Mouse (Mus musculus) right cerebral cortex, postnatal 36 days (tissue): ENCODE measurements around the gene Slc35a2.
"Not testable (repeated sequence)": the region's sequence is repeated elsewhere in the genome, so short reads cannot be mapped to it uniquely, and the experiment has no call there.

Source experiments
- DNase-seq, 2 experiments: peaks; one replicate each; pipeline ENCODE4 v3.0.0; 2022; ENCODE audit warnings: low spot score in 2 of 2, mixed read lengths in 1 of 2

Gene Slc35a2

DNA sequence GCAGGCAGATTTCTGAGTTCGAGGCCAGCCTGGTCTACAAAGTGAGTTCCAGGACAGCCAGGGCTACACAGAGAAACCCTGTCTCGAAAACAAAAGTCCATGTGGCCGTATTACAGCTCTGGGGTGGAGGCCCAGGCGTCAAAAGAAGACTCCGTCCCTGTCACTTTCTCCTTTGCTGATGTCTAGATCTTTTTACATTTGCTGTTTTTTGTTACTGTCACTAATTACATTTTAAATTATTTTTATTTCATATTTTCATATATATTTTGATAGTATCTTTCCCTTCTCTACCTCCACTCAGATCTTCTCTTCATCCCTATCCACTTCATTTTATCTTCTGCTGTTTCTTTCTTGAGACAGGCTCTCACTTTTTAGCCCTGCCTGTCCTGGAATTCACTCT, 23.9 kb downstream of the Slc35a2 start, which contains the start of gene Gm10491:
Gene Gm10491 (minus strand): TSS at position 101 of the 400 bp plus-strand sequence.
- no peak for DNase-seq

DNA sequence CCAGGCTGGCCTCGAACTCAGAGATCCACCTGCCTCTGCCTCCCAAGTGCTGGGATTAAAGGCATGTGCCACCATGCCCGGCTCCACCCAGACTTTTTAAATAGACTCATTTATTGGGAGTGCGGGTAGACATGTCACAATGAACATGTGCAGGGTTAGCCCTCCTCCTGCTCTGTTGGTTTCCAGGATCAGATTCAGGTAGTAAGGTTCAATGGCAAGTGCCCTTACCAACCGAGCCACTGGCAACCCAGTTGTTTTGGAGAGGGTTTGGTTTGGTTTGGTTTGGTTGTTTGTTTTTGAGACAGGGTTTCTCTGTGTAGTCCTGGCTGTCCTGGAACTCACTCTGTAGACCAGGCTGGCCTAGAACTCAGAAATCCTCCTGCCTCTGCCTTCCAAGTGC, 25.4 kb downstream of the Slc35a2 start, which contains the start of gene Gm10490:
Gene Gm10490 (plus strand): TSS at position 301 of the 400 bp plus-strand sequence.
- DNase-seq: not testable (repeated sequence)

DNA sequence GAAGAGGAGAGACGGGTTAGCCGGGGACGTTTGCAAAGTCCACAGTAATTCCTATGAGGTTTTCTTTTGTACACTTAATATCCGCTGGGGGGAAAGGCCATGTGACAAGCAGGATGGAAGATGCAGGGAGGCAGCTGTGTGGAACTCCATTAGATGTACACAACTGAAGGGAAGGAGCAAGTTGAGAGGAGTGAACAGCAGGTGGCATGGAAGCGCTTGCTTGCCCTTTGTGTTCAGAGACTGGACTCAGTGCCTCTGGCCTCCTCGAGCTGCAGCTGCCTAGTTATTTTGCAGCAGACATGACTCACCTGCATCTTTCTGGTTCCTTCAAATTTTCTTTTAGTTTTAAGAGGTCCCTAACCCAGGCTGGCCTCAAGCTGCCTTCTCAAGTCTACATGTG, 26.6 kb downstream of the Slc35a2 start:
- no peak for DNase-seq

DNA sequence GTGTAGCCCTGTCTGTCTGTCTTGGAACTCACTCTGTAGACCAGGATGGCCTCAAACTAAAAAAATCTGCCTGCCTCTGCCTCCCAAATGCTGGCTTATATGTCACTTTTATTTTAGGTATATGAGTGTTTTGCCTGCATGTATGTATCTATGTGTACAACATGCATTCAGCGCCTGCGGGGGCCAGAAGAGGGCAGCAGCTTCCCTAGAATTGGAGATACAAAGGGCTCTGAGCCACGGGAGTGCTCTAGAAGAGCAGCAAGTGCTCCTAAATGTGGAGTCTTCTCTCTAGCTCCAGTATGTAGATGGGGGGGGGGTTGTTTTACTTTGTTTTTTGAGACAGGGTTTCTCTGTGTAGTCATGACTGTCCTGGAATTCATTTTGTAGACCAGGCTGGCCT, 31.8 kb downstream of the Slc35a2 start:
- not testable (repeated sequence) for DNase-seq

DNA sequence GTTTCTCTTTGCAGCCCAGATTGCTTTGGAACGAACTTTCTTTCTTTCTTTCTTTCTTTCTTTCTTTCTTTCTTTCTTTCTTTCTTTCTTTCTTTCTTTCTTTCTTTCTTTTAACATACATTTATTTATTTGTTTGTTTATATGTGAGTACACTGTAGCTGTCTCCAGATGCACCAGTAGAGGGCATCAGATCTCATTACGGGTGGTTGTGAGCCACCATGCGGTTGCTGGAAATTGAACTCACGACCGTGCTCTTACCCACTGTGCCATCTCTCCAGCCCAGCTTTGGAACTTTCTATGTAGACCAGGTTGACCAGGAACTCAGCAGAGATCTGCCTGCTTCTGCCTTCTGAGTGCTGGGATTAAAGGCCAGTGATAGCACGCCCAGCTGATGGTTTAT, 34.1 kb downstream of the Slc35a2 start:
- DNase-seq: not testable (repeated sequence)

DNA sequence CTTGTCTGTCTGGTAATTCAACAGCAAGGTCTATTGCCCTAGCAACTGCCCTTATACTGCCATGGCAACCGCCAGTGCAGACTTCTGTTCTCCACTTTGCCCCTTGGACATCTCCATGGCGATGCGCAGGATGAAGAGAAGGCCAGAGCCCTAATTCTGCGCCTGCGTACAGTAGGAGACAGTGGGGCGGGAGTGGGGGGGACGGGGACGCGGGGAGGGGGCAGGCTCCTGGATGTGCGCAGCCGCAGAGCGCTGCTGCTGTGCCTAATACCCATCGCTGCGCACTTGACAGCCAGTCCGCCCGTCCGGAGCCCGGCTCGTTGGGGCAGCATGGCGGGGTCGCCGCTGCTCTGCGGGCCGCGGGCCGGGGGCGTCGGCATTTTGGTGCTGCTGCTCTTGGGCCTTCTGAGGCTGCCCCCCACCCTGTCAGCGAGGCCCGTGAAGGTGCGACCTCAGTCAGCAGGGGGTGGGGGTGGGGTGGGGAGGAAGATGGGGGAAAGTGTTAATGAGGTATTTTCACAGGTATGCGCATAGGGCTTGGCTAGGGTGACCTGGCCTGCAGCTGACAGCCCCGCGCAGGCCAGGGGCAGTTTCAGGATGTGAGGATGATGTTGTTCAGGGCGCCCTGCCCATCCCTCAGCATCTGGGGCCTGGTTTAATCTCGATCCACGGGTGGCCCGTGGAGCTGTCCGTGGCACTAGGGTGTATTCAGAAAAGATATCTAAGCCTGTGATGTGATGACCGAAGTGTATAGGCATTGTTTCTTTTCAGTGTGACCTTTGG, 36.0 kb downstream of the Slc35a2 start, which contains the start of gene Pcsk1n:
Gene Pcsk1n (plus strand): TSS at position 222 of the 783 bp plus-strand sequence.
- peak; percentile 41 to 48 for DNase-seq

DNA sequence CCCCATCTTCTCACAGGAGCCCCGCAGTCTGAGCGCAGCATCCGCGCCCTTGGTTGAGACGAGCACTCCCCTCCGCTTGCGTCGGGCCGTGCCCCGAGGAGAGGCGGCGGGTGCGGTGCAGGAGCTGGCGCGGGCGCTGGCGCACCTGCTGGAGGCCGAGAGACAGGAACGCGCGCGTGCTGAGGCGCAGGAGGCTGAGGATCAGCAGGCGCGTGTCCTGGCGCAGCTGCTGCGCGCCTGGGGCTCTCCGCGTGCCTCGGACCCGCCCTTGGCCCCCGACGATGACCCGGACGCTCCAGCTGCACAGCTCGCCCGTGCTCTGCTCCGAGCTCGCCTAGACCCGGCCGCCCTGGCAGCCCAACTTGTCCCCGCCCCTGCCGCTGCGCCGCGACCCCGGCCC, 38.2 kb downstream of the Slc35a2 start:
- no peak for DNase-seq

DNA sequence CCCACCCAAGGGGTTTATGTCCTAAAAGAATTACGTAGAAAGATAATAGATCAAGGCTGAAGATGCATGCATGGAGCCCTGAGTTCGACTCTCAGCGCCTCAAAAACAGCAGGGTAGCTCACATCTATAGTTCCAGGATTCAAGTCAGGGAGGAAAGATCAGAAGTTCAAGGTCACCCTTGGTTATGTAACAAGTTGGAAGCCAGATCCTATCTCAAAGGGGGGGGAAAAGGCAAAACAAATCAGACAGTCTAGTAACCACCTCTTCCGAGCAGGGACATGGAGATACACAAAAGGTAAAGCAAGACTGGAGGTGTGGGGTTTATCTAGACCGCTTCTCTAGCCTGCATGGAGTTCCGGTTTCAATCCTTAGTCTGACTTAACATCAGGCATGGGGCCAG, 42.4 kb downstream of the Slc35a2 start:
- no peak for DNase-seq

DNA sequence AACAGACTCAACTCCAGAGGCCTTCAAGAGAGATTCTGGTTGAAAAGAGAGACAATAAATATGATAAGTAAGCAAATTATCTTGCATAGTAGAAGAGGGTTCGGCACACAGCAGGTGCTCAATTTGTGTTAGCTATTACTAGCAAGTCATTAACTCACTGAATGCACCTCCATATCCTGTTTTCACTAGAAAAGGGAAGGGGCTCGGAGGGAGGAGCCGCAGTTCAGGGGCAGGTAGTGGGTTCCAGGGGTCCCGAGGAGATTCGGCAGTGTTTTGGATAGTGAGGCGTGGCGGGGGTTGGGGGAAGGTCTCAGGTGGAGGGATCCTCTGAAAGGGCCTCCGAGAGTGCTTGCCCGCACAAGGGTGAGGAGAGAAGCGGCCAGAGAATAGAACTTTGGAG, 43.3 kb downstream of the Slc35a2 start:
- DNase-seq: no peak

DNA sequence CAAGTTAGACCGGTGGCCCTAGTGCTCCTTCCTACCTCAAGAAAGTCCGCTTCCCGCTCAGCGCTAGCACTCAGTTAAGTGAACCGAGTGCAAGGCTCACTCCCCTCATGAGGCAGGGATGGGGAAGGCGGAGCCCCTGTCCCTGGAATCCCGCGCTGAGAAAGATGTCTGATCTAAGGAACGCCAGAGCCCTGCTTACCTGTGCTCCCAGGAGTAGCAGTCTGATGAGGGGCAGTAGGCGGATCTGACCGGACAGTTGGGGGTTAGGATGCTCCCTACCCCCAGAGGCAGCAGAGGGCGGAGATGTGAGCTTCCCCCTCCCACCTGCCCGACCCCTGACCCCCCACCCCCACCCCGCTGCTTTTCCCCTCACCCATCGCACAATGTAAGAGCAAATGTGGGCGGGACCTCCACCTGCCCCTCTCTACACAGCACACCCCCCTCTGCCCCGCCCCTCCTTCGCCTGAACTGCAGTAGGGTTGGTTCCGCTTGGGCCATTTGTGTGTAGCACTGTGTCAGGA, 44.5 kb downstream of the Slc35a2 start, which contains the start of gene Eras:
Gene Eras (minus strand): TSS at position 338 of the 521 bp plus-strand sequence.
- no peak for DNase-seq

DNA sequence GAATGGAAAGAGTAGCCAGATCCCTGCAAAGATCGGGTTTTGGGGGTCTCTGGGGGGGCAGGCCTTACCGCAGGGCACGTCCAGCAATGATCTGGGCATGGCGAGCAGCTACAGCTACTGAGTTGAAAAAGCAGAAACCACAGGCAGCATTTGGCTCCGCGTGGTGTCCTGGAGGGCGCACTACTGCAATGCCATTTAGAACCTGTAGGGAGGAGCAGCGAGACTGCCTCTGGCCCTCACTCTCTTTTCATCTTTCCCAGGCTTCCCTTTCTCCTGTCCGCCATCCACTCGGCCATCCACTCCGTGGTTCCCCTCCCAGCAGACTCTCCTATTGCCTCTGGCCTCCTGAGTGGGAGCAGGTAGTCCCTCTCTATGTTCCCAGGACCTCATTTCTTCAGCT, 53.0 kb downstream of the Slc35a2 start:
- DNase-seq: no peak

DNA sequence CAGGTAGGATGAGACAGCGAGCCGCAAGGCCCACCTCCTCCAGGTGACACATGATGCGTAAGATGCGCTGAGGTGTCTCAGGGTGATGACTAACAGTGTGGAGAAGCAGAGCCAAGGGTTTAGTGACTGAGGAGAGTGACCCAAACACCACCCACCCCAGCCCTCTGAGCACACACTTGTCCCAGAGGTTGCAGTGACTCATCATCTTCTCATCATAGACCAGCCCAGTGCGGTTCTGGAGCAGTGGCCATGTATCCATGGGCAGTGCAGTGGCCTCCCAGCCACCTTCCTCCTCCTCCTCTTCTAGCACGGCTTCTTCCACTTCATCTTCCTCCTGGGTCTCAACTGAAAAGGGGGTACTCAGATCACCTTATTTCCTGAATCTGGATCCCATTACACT, 53.8 kb downstream of the Slc35a2 start:
- DNase-seq: no peak
